Mouse (Mus musculus): ENCODE measurements around the gene Tcp11.

DNA sequence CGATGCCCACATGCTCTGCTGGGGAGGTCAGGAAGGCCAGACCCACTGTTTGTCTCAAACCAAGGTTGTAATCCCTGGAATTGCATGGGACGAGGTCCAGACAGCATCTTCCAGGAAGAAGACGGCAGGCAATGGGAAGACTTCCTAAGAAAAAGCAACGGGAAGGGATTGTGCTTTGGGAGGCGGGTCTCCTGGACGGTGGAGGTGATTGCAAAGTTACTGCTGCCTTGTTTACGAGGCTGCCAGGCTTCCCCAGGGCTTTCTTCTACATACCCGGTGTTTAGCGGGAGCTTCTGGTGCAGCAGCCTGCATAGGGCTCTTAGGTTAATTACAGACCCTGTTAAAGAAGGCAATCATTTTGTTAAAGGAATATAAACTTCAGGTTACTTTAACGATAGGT, 52.2 kb downstream of the Tcp11 start:
- TF ChIP-seq CTCF (IDR thresholded peaks at IDR 0.05; ENCODE audit: control insufficient read depth, insufficient read depth, insufficient replicate concordance, low read depth, low read length) (no peak), POLR2A (IDR thresholded peaks at IDR 0.05; ENCODE audit: control insufficient read depth, low read depth, low read length) (no peak)

All from testis, adult 2 months (tissue).